Mouse (Mus musculus): ENCODE results near the gene Tgm1. TPM values are rescaled to one million over a fixed set of nuclear protein-coding genes. Genes with fewer than 3 reads are reported as not detected.
A peak's percentile ranks its signal among the peaks of the same experiment; 100 is the strongest.

Gene Tgm1
- polyA plus RNA-seq, 1 experiment from 2014 or later, result 5.9 TPM

DNA sequence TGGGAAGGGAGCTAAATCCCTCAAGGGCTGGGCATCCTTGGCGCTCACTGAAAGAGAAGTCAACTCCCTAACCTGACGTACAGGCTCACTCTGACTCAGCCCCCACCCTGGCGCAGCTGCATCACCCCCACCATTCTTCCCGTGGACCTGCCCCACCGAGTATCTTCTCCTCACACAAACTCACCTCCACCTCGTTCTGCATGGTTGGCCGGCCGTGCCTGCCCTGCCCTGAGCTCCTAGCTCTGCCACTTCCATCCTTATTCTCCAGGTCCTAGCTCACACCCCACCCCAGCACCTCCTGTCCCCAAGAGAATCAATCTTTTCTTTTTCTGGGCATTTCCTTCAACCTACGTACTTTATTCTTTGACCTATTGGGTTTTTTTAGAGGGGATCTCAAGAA lies 12.6 kb downstream of the Tgm1 start:
- no peaks in the 10 kb centered on the region; the same call in 1 of the 2 replicates for H3K4me1 ChIP-seq (replicated peaks; ENCODE audit: insufficient read depth, low read length)
- no peak overlapping the region for H3K4me3 ChIP-seq (replicated peaks; ENCODE audit: low read depth, low read length)
- TF ChIP-seq CTCF (IDR thresholded peaks at IDR 0.05; ENCODE audit: low read depth), result no peak
- WGBS, result 39% methylated on average over 9 of the region's 9 CpGs
- H3K9me3 ChIP-seq (replicated peaks; ENCODE audit: low read length), result no peaks in the 10 kb centered on the region
- H3K36me3 ChIP-seq (ENCODE audit: insufficient read depth, low read length), result no peaks in the 10 kb centered on the region
- H3K4me2 ChIP-seq (ENCODE audit: low read length), result 0 out of 2 replicates have a peak overlapping the region, but pooled peaks have one; percentile 15
- no peak overlapping the region for H3K27ac ChIP-seq
- H3K27me3 ChIP-seq (ENCODE audit: insufficient read depth, low read length), result no peaks in the 10 kb centered on the region
- no peak for DNase-seq (ENCODE audit: low spot score)
- no peak overlapping the region for H3K9ac ChIP-seq (ENCODE audit: low read depth, low read length)
- peak; percentile 67; the same call in 1 of the 2 replicates for ATAC-seq (replicated peaks; ENCODE audit: low FRiP score, low read depth)

DNA sequence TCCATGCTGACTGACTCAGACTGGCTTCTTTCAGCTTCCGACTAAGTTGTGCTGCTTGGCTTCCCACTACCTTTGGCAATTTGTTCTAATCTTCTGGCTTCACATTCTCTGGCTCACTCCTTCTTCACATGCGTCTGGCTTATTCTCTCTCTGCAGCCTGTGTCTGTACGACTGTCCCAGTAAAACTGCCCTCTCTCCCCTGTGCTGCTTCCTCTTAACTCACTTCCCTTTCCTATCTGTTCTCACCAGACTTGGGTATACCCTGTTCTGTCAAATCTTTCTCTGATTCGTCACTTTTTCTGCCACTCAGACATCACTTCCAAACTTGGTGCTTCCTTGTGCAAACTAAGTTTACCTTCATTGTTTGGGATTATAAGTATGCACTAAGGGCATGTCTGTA lies 16.5 kb downstream of the Tgm1 start:
- TF ChIP-seq CTCF (IDR thresholded peaks at IDR 0.05; ENCODE audit: low read depth), result no peak
- no peak overlapping the region for H3K9ac ChIP-seq (ENCODE audit: low read depth, low read length)
- H3K9me3 ChIP-seq (replicated peaks; ENCODE audit: low read length), result no peaks in the 10 kb centered on the region
- H3K27me3 ChIP-seq (ENCODE audit: insufficient read depth, low read length), result no peaks in the 10 kb centered on the region
- H3K36me3 ChIP-seq (ENCODE audit: insufficient read depth, low read length), result no peaks in the 10 kb centered on the region
- no peak overlapping the region for H3K4me3 ChIP-seq (replicated peaks; ENCODE audit: low read depth, low read length)
- H3K4me2 ChIP-seq (ENCODE audit: low read length), result no peak overlapping the region
- WGBS, result 81% methylated on average over 4 of the region's 4 CpGs
- H3K27ac ChIP-seq, result no peak overlapping the region
- no peak for ATAC-seq (replicated peaks; ENCODE audit: low FRiP score, low read depth)
- no peak for DNase-seq (ENCODE audit: low spot score)
- no peaks in the 10 kb centered on the region; the same call in 1 of the 2 replicates for H3K4me1 ChIP-seq (replicated peaks; ENCODE audit: insufficient read depth, low read length)

DNA sequence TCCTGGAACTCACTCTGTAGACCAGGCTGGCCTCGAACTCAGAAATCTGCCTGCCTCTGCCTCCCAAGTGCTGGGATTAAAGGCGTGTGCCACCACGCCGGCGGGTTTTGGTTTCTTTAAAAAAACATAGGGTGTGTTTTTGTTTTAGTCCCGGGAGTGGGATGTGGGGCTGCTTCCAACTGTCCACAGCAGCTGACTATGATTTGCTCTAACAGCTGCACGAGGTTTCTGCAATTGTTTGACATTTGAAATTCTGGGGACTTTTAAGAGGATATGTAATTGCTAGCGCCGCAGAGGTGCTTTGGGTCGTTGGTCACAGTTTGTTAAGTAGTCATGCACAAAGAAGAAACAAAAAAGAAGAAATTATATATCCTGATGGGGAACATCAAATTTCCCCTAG lies 24.3 kb downstream of the Tgm1 start:
- Histone ChIP-seq H3K9me3 (replicated peaks; ENCODE audit: low read length) (no peaks in the 10 kb centered on the region), H3K36me3 (ENCODE audit: insufficient read depth, low read length) (no peaks in the 10 kb centered on the region), H3K4me2 (ENCODE audit: low read length) (no peak overlapping the region), H3K4me3 (replicated peaks; ENCODE audit: low read depth, low read length) (no peak overlapping the region), H3K4me1 (replicated peaks; ENCODE audit: insufficient read depth, low read length) (no peaks in the 10 kb centered on the region), H3K27me3 (ENCODE audit: insufficient read depth, low read length) (no peaks in the 10 kb centered on the region), H3K9ac (ENCODE audit: low read depth, low read length) (no peak overlapping the region), H3K27ac (no peak overlapping the region)
- WGBS, result 47% methylated on average over 10 of the region's 10 CpGs
- ATAC-seq (replicated peaks; ENCODE audit: low FRiP score, low read depth) (no peak), DNase-seq (ENCODE audit: low spot score) (no peak)
- TF ChIP-seq CTCF (IDR thresholded peaks at IDR 0.05; ENCODE audit: low read depth), result no peak

DNA sequence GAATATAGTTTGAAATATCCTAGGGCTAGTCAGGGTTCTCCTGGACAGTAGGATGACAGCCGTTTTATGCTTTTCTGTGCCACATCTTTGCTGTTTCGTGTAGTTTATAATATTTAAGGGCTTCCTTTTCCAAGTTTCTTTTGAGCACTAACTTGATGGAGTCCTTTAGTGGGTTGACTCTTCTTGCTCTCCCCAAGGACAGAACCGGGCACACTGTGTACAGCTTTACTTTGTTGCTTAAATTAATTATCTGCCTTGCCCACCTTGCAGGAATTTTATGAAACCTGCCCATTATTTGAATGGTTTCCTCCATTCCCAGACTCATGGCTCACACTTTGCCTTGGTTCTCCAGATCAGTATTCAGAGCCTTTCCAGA lies 31.6 kb downstream of the Tgm1 start:
- peak; percentile 14; the same call in 1 of the 2 replicates for ATAC-seq (replicated peaks; ENCODE audit: low FRiP score, low read depth)
- WGBS, result 11% methylated on average over 3 of the region's 3 CpGs
- TF ChIP-seq CTCF (IDR thresholded peaks at IDR 0.05; ENCODE audit: low read depth), result no peak

DNA sequence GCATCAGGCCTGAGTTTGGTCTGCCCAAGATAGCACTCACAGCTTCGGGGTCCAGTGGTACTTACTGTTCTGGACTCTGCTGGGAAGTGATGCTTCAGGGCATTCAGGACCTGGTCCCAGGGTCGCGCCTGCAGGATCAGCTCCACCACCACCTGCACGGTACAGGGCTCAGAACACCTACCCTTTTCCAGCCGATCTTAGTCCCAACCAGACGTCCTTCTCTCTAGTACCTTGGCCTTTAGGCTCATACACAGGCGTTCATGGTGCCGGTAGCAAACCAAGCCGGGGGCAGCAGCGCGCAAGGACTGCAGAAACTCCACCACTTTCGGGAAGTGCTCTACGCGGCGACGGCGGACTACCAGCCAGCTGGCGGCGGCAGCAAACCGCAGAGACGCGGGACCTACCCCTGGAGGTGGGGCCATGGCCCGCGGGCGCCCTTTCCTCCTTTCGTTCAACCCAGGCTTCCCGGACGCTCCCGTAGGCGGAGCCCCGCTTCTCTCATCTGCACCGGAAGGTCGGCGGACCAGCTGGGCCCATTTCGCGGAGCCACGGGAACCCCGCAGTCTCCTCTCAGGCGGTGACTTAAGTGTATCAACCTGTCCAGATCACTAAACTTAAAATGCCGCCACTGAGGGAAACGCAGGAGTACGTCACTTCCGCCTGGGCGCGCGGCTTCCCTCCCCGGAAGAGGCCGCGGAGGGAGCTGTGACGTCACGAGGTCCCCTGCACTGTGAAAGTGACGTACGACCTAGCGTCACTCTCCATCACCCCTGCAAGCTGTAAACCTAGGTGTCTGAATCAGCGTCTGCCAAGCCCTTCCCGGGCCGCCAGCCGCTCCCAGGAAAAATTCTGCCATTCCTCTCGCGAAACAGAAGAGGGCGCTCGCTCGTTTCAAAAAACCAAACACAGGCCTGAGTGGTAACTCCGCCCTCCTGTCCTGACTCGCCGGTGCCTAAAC lies 32.3 kb downstream of the Tgm1 start, which contains the start of gene Tinf2:
TSS of gene Tinf2 (minus strand) at position 661 of the 958 bp plus-strand sequence.
- Histone ChIP-seq H3K36me3 (ENCODE audit: insufficient read depth, low read length) (peaks cover 21% of the 10 kb centered on the region), H3K4me2 (ENCODE audit: low read length) (peak within 1 kb of the TSS; percentile 89), H3K9ac (ENCODE audit: low read depth, low read length) (peak within 1 kb of the TSS; percentile 83), H3K9me3 (replicated peaks; ENCODE audit: low read length) (no peaks in the 10 kb centered on the region), H3K4me1 (replicated peaks; ENCODE audit: insufficient read depth, low read length) (no peaks in the 10 kb centered on the region), H3K4me3 (replicated peaks; ENCODE audit: low read depth, low read length) (peak within 1 kb of the TSS; percentile 79), H3K27ac (peak within 1 kb of the TSS; percentile 92), H3K27me3 (ENCODE audit: insufficient read depth, low read length) (no peaks in the 10 kb centered on the region)
- TF ChIP-seq CTCF (IDR thresholded peaks at IDR 0.05; ENCODE audit: low read depth), result peak; percentile 88
- WGBS, result under 1% methylated on average over 65 of the region's 66 CpGs
- DNase-seq (ENCODE audit: low spot score), result peak; percentile 97
- ATAC-seq (replicated peaks; ENCODE audit: low FRiP score, low read depth), result peak; percentile 96

More for the DNA sequence above, 31.6 kb downstream of the Tgm1 start:
- Histone ChIP-seq H3K27me3 (ENCODE audit: insufficient read depth, low read length) (no peaks in the 10 kb centered on the region), H3K4me1 (replicated peaks; ENCODE audit: insufficient read depth, low read length) (no peaks in the 10 kb centered on the region), H3K27ac (peak overlapping the region; percentile 92; the same call in 1 of the 2 replicates), H3K9ac (ENCODE audit: low read depth, low read length) (peak overlapping the region; percentile 83; the same call in 1 of the 2 replicates), H3K9me3 (replicated peaks; ENCODE audit: low read length) (no peaks in the 10 kb centered on the region), H3K36me3 (ENCODE audit: insufficient read depth, low read length) (peaks cover 17% of the 10 kb centered on the region), H3K4me3 (replicated peaks; ENCODE audit: low read depth, low read length) (peak overlapping the region; percentile 79), H3K4me2 (ENCODE audit: low read length) (peak overlapping the region; percentile 89)
- no peak for DNase-seq (ENCODE audit: low spot score)

DNA sequence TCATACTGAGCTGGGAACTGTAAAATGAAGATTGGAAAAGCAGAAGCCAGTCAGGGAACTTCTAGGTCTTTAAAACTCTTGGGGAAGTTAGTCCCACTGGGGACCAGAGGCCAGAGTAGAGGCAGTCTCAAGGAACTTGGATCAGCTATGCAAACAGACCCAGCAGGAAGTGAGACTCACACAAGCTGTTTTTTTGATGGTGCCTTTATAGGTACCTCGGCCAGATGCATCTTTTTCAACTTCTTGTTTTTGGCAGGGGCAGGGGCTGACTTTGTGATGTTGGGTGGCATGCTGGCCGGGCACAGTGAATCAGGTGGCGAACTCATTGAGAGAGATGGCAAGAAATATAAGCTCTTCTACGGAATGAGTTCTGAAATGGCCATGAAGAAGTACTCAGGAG lies 36.1 kb downstream of the Tgm1 start:
- peaks cover 4% of the 10 kb centered on the region; the same call in 1 of the 2 replicates for H3K4me1 ChIP-seq (replicated peaks; ENCODE audit: insufficient read depth, low read length)
- H3K9ac ChIP-seq (ENCODE audit: low read depth, low read length), result no peak overlapping the region
- no peak for TF ChIP-seq CTCF (IDR thresholded peaks at IDR 0.05; ENCODE audit: low read depth)
- H3K27ac ChIP-seq, result no peak overlapping the region
- DNase-seq (ENCODE audit: low spot score) (no peak), ATAC-seq (replicated peaks; ENCODE audit: low FRiP score, low read depth) (no peak)
- H3K4me3 ChIP-seq (replicated peaks; ENCODE audit: low read depth, low read length), result no peak overlapping the region
- H3K4me2 ChIP-seq (ENCODE audit: low read length), result no peak overlapping the region
- H3K9me3 ChIP-seq (replicated peaks; ENCODE audit: low read length), result no peaks in the 10 kb centered on the region
- WGBS, result 84% methylated on average over 4 of the region's 4 CpGs
- H3K27me3 ChIP-seq (ENCODE audit: insufficient read depth, low read length), result no peaks in the 10 kb centered on the region
- peaks cover 31% of the 10 kb centered on the region for H3K36me3 ChIP-seq (ENCODE audit: insufficient read depth, low read length)

All from kidney, postnatal 0 days (tissue).